Mouse (Mus musculus) kidney, embryonic 14.5 days (tissue): ENCODE data around the gene Hist1h2bh. TPM values are rescaled to one million over a fixed set of nuclear protein-coding genes. Genes with fewer than 3 reads are reported as not detected.

Experiments
- ATAC-seq: fragments of 200-750 bp; cut with Nextera tagmentation; 2 replicates; pipeline ENCODE4 v1.8.0; 2017; ENCODE audit warnings: moderate number of reproducible peaks, mild to moderate bottlenecking, moderate TSS enrichment, moderate library complexity; ENCODE audit not compliant: low FRiP score, low TSS enrichment
- H3K27ac ChIP-seq: fragments of 300-500 bp; sonication (generic); 2 replicates; pipeline ENCODE4 v1.5.1; 2014; ENCODE audit warnings: low read depth, mild to moderate bottlenecking, low read length, moderate library complexity, mixed read lengths
- H3K27me3 ChIP-seq: fragments of 300-500 bp; sonication (generic); 2 replicates; pipeline ENCODE4 v1.6.1; 2014; ENCODE audit warnings: mild to moderate bottlenecking, low read length; ENCODE audit not compliant: control insufficient read depth, insufficient read depth
- H3K36me3 ChIP-seq: fragments of 300-500 bp; sonication (generic); 2 replicates; pipeline ENCODE4 v1.6.1; 2014; ENCODE audit warnings: low read length, mixed read lengths; ENCODE audit not compliant: control insufficient read depth, insufficient read depth
- H3K4me1 ChIP-seq: fragments of 300-500 bp; sonication (generic); 2 replicates; pipeline ENCODE4 v1.6.1; 2014; ENCODE audit warnings: low read length, mixed read lengths; ENCODE audit not compliant: control insufficient read depth, insufficient read depth
- H3K4me2 ChIP-seq: fragments of 300-500 bp; sonication (generic); replicated peaks from 2 replicates; pipeline ENCODE4 v1.6.1; 2014; ENCODE audit warnings: low read depth, mild to moderate bottlenecking, low read length
- H3K4me3 ChIP-seq: fragments of 300-500 bp; sonication (generic); 2 replicates; pipeline ENCODE4 v1.5.1; 2014; ENCODE audit warnings: mild to moderate bottlenecking, low read length
- H3K9ac ChIP-seq: fragments of 300-500 bp; sonication (generic); 2 replicates; pipeline ENCODE4 v1.6.1; 2014; ENCODE audit warnings: low read depth, mild to moderate bottlenecking, low read length, moderate library complexity
- H3K9me3 ChIP-seq: fragments of 300-500 bp; sonication (generic); 2 replicates; pipeline ENCODE4 v1.6.1; 2016; ENCODE audit warnings: low read length; ENCODE audit not compliant: control insufficient read depth
- WGBS: fragments of 180-500 bp; shearing (Covaris S2); extraction: QIAGEN DNeasy Blood & Tissue Kit; methylation state at CpG from one replicate; pipeline ENCODE4 v1.1.7; 2014; 5-methylcytosine and 5-hydroxymethylcytosine counted together
- polyA plus RNA-seq: library from polyadenylated mRNA; unstranded; fragments of >200 nt; fragmentation: Nextera tagmentation; extraction: Ambion mirVana; gene quantifications from 2 replicates; pipeline ENCODE4 v1.2.1, GENCODE M21; 2014

The Hist1h2bh gene
- polyA plus RNA-seq, 1 experiment from 2014 or later, result 1.4 TPM

DNA sequence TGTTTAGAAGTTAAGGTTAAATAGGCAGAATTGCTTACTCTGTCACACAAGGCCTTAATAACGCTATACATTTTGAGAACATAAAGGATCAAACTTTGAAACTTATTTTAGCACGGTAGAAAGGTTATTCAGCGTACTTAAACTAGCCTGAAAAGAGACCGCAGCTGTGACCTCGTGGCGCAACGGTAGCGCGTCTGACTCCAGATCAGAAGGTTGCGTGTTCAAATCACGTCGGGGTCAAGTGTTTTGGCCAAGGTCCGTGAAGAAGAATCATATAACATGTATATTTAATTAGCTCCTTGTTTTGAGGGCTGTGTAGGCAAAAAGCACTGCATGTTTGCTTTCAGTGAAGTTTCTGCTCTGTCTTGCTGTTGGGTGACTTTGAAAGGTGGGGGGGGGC lies 36.8 kb downstream of the Hist1h2bh start:
- Histone ChIP-seq H3K9ac (no peak overlapping the region), H3K36me3 (no peaks in the 10 kb centered on the region), H3K27me3 (no peaks in the 10 kb centered on the region), H3K4me2 (peak overlapping the region; percentile 52), H3K4me3 (peak overlapping the region; percentile 31), H3K9me3 (no peaks in the 10 kb centered on the region), H3K27ac (no peak overlapping the region), H3K4me1 (peaks cover 23% of the 10 kb centered on the region)
- no peak for ATAC-seq
- WGBS, result 6% methylated on average over 13 of the region's 13 CpGs

DNA sequence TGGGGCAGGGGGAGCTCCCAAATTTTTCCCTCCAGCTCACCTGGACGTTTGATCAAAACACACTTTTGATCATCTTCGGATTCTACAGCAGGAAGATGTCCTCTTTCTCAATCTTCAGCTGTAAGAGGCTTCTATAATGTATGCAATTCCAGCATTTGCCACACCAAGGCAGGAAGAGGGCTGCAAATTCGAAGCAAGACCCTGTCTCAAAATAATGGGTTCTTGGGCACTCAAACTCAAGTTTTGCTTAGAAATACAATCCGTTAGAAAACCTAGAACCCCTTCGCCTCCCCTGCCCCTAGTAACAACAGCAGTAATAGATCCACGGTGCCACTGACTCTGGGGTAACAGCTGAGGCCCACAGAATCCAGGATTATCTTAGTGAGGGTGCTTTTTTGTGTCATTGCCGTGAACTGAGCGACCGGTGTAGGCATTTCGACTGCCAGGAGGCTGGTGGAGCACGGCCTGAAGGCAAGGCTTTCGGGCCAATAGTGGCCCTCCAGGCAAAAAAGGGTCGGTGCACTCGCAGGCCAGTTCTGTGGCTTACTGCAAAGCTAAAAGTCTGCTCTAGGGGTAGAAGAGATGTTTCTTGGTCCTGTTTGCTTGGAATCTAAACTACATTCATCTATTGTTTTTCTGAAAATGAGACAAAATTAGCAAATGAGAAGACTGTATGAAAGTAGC lies 37.4 kb downstream of the Hist1h2bh start:
- H3K9me3 ChIP-seq, result no peaks in the 10 kb centered on the region
- H3K4me1 ChIP-seq, result peaks cover 23% of the 10 kb centered on the region
- ATAC-seq, result 0 out of 2 replicates have a peak, but pooled peaks have one; percentile 28
- peak overlapping the region; percentile 52 for H3K4me2 ChIP-seq
- no peaks in the 10 kb centered on the region for H3K27me3 ChIP-seq
- peak overlapping the region; percentile 38; the same call in 1 of the 2 replicates for H3K9ac ChIP-seq
- H3K27ac ChIP-seq, result 0 out of 2 replicates have a peak overlapping the region, but pooled peaks have one; percentile 8
- no peaks in the 10 kb centered on the region for H3K36me3 ChIP-seq
- H3K4me3 ChIP-seq, result peak overlapping the region; percentile 31
- 7% methylated on average over 14 of the region's 14 CpGs for WGBS

DNA sequence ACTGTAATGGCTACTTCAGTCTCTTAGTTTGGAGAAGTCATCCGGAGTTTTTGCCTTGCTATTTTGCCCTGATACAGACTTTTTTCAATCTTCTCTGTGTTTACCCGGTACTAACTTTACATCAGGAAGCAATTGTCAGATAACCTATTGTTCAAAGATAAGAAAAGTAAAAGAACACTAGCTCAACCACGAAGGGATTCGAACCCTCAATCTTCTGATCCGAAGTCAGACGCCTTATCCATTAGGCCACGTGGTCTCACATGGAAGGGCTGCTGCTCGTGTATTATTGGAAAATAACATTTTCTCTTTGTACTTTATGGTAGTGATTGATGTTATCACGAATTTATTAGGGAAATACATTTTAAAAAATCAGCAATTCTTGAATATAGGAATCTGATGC lies 39.4 kb downstream of the Hist1h2bh start:
- H3K4me2 ChIP-seq, result peak overlapping the region; percentile 24; the same call in 1 of the 2 replicates
- 1% methylated on average over 9 of the region's 9 CpGs for WGBS
- no peak for ATAC-seq

DNA sequence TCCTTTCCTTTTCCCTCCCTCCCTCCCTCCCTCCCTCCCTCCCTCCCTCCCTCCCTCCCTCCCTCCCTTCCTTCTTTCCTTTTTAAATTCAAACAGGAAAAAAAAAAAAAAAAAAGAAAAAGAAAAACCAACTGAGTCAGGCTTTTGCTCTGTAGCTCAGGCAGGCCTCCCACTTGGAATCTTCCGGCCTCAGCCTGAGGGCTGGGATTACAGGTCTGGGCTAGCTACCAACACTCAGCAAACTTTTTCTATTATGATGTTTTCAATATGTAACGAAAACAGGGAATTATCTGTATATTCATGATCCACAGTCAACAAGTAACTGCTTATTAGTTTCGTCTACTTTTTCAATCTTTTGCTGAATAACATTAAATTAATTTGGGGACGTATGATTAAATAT lies 40.3 kb downstream of the Hist1h2bh start:
- no peak overlapping the region for H3K4me3 ChIP-seq
- no peaks in the 10 kb centered on the region for H3K27me3 ChIP-seq
- 42% methylated on average over 4 of the region's 4 CpGs for WGBS
- H3K9ac ChIP-seq, result no peak overlapping the region
- no peaks in the 10 kb centered on the region for H3K36me3 ChIP-seq
- peaks cover 22% of the 10 kb centered on the region for H3K4me1 ChIP-seq
- no peaks in the 10 kb centered on the region for H3K9me3 ChIP-seq
- no peak overlapping the region for H3K27ac ChIP-seq
- no peak overlapping the region for H3K4me2 ChIP-seq
- no peak for ATAC-seq

More for the DNA sequence above, 39.4 kb downstream of the Hist1h2bh start:
- no peak overlapping the region for H3K27ac ChIP-seq
- H3K9ac ChIP-seq, result no peak overlapping the region
- no peaks in the 10 kb centered on the region for H3K36me3 ChIP-seq
- H3K4me1 ChIP-seq, result peaks cover 19% of the 10 kb centered on the region
- no peak overlapping the region for H3K4me3 ChIP-seq
- no peaks in the 10 kb centered on the region for H3K27me3 ChIP-seq
- no peaks in the 10 kb centered on the region for H3K9me3 ChIP-seq

GRCm38 (mm10) chr13:23502031-23502567 lies 41.1 kb downstream of the Hist1h2bh start:
- H3K27me3 ChIP-seq, result no peaks in the 10 kb centered on the region
- ATAC-seq, result no peak
- peak overlapping the region; percentile 34 for H3K4me2 ChIP-seq
- no peak overlapping the region for H3K9ac ChIP-seq
- no peaks in the 10 kb centered on the region for H3K36me3 ChIP-seq
- no peak overlapping the region for H3K27ac ChIP-seq
- H3K4me3 ChIP-seq, result peak overlapping the region; percentile 28; the same call in 1 of the 2 replicates
- WGBS, result 31% methylated on average over 9 of the region's 9 CpGs
- peaks cover 25% of the 10 kb centered on the region for H3K4me1 ChIP-seq
- no peaks in the 10 kb centered on the region for H3K9me3 ChIP-seq

- WGBS, result 18% methylated on average over 5 of the region's 5 CpGs
- Histone ChIP-seq H3K9me3 (no peaks in the 10 kb centered on the region), H3K27me3 (no peaks in the 10 kb centered on the region), H3K27ac (no peak overlapping the region), H3K36me3 (no peaks in the 10 kb centered on the region), H3K4me2 (peak overlapping the region; percentile 34), H3K4me1 (peaks cover 29% of the 10 kb centered on the region), H3K4me3 (peak overlapping the region; percentile 28; the same call in 1 of the 2 replicates), H3K9ac (peak overlapping the region; percentile 31; the same call in 1 of the 2 replicates)
- no peak for ATAC-seq
Observed at GRCm38 (mm10) chr13:23501511-23501910, 41.7 kb downstream of the Hist1h2bh start.

GRCm38 (mm10) chr13:23500424-23501200 lies 42.6 kb downstream of the Hist1h2bh start:
- peak overlapping the region; percentile 28 for H3K4me3 ChIP-seq
- H3K36me3 ChIP-seq, result no peaks in the 10 kb centered on the region
- peak overlapping the region; percentile 34 for H3K4me2 ChIP-seq
- peaks cover 23% of the 10 kb centered on the region for H3K4me1 ChIP-seq
- 2% methylated on average over 17 of the region's 17 CpGs for WGBS
- no peaks in the 10 kb centered on the region for H3K9me3 ChIP-seq
- H3K27me3 ChIP-seq, result no peaks in the 10 kb centered on the region
- peak; percentile 79 for ATAC-seq
- no peak overlapping the region for H3K27ac ChIP-seq
- no peak overlapping the region for H3K9ac ChIP-seq

- peaks cover 17% of the 10 kb centered on the region; the same call in 1 of the 2 replicates for H3K4me1 ChIP-seq
- H3K9ac ChIP-seq, result no peak overlapping the region
- H3K9me3 ChIP-seq, result no peaks in the 10 kb centered on the region
- ATAC-seq, result no peak
- no peak overlapping the region; the same call in 1 of the 2 replicates for H3K4me3 ChIP-seq
- no peak overlapping the region; the same call in 1 of the 2 replicates for H3K4me2 ChIP-seq
- WGBS, result 11% methylated on average over 7 of the region's 7 CpGs
- no peaks in the 10 kb centered on the region for H3K36me3 ChIP-seq
- no peaks in the 10 kb centered on the region for H3K27me3 ChIP-seq
- H3K27ac ChIP-seq, result no peak overlapping the region
Observed at GRCm38 (mm10) chr13:23499943-23500342, 43.2 kb downstream of the Hist1h2bh start.
